Comparison of ENCODE assay signal across 8 mouse cellular contexts in the genomic region with DNA sequence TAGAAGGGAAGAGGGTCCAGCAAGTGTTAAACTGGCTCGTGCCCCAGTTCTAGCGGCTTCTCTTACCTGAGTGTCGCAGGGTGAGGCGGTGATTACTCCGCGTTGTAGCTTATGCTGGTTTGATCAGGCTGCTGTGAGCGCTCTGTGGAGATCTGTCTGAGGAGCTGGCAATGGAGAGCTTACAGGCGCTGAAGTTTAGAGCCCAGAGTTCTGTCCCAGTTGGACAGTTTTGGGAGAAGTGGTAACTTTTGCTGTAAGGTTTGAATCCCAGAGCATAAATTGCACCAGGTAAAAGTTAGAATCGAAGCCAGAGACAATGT. TPM values are rescaled to one million over a fixed set of nuclear protein-coding genes. Genes with fewer than 3 reads are reported as not detected.
DNase-seq lines count a peak whose midpoint lies in the region; ATAC-seq and TF ChIP-seq lines count a peak whose summit lies in the region.

No protein-coding gene starts in this region.

- no peak for ATAC-seq in liver, embryonic 12.5 days

- peaks cover 11% of the 10 kb centered on the region for H3K4me1 ChIP-seq in heart, adult 2 months (ENCODE audit: control insufficient read depth, insufficient read depth, low read length)
- peaks cover 22% of the 10 kb centered on the region for H3K4me1 ChIP-seq in thymus, adult 2 months (replicated peaks; ENCODE audit: control insufficient read depth, insufficient read depth, low read length)
- H3K4me1 ChIP-seq in liver, embryonic 12.5 days, result peaks cover 32% of the 10 kb centered on the region

- peak overlapping the region; percentile 95 for H3K27ac ChIP-seq in heart, adult 2 months
- peak overlapping the region; percentile 84 for H3K27ac ChIP-seq in thymus, adult 2 months (ENCODE audit: control insufficient read depth, insufficient read depth, low read length)
- peak overlapping the region; percentile 85 for H3K27ac ChIP-seq in liver, embryonic 12.5 days

- no peak for DNase-seq in heart, adult 2 months
- DNase-seq in heart, adult 8-10 months (ENCODE audit: low spot score), result no peak
- DNase-seq in thymus, adult 2 months, result no peak
- no peak for DNase-seq in thymus, postnatal 10 days (ENCODE audit: low spot score in 2 of 2)
- no peak for DNase-seq in adrenal gland, adult 18-20 months (ENCODE audit: low spot score in 2 of 2)
- no peak for DNase-seq in layer of hippocampus, postnatal 25 days (ENCODE audit: extremely low spot score in 1 of 2, low spot score in 1 of 2)
- no peak for DNase-seq in kidney, adult 18-20 months

- no peak for TF ChIP-seq CTCF in heart, adult 2 months (IDR thresholded peaks at IDR 0.05)
- no peak for TF ChIP-seq CTCF in thymus, adult 2 months (IDR thresholded peaks at IDR 0.05; ENCODE audit: borderline replicate concordance, control insufficient read depth, extremely low read depth, insufficient read depth, low read length, poor library complexity)

- H3K4me3 ChIP-seq in heart, adult 2 months, result peak overlapping the region; percentile 87
- peak overlapping the region; percentile 46 for H3K4me3 ChIP-seq in thymus, adult 2 months (ENCODE audit: control insufficient read depth, insufficient read depth, low read length)
- H3K4me3 ChIP-seq in liver, embryonic 12.5 days, result peak overlapping the region; percentile 79

- 12% methylated on average over 9 of the region's 9 CpGs for WGBS in heart, adult 2 months
- WGBS in thymus, adult 2 months, result 13% methylated on average over 9 of the region's 9 CpGs
- 10% methylated on average over 9 of the region's 9 CpGs for WGBS in liver, embryonic 12.5 days (ENCODE audit: insufficient replicate concordance)

- H3K4me2 ChIP-seq in liver, embryonic 12.5 days, result peak overlapping the region; percentile 90

- no peaks in the 10 kb centered on the region for H3K27me3 ChIP-seq in heart, adult 2 months (ENCODE audit: control insufficient read depth, insufficient read depth, low read length)
- H3K27me3 ChIP-seq in thymus, adult 2 months (ENCODE audit: control insufficient read depth, insufficient read depth, low read length), result no peaks in the 10 kb centered on the region
- no peaks in the 10 kb centered on the region for H3K27me3 ChIP-seq in liver, embryonic 12.5 days (replicated peaks)

- TF ChIP-seq EP300 in heart, adult 2 months (IDR thresholded peaks at IDR 0.05; ENCODE audit: insufficient read depth, low read depth, low read length), result no peak

- intact Hi-C loops in heart, adult 2 months (cut with DNase I), result loop anchor here (1.0 kb wide), 1 partner anchor 43 kb away; the partner anchor contains the start of gene Diexf

- no peak for TF ChIP-seq POLR2A in heart, adult 2 months (IDR thresholded peaks at IDR 0.05; ENCODE audit: insufficient read depth, low read depth, low read length)
- TF ChIP-seq POLR2A in thymus, adult 2 months (IDR thresholded peaks at IDR 0.05; ENCODE audit: control insufficient read depth, extremely low read depth, insufficient read depth, low read length, poor library complexity), result no peak

- no peaks in the 10 kb centered on the region for H3K36me3 ChIP-seq in heart, adult 2 months (ENCODE audit: control insufficient read depth, insufficient read depth, low read length)
- peaks cover 7% of the 10 kb centered on the region for H3K36me3 ChIP-seq in thymus, adult 2 months (ENCODE audit: control insufficient read depth, insufficient read depth, low read length)
- H3K36me3 ChIP-seq in liver, embryonic 12.5 days, result no peaks in the 10 kb centered on the region

- H3K9ac ChIP-seq in heart, adult 2 months (ENCODE audit: low read depth, low read length), result peak overlapping the region; percentile 96
- H3K9ac ChIP-seq in liver, embryonic 12.5 days, result peak overlapping the region; percentile 84

- H3K9me3 ChIP-seq in liver, embryonic 12.5 days (replicated peaks), result no peaks in the 10 kb centered on the region

- H3K79me2 ChIP-seq in heart, adult 2 months (replicated peaks; ENCODE audit: control insufficient read depth, insufficient read depth, low read length), result no peaks in the 10 kb centered on the region

RNA-seq across cellular contexts. Expression of gene A130010J15Rik, which starts 5.9 kb away (rescaled TPM):
- 1 to 10 TPM; 3.3 to 3.5 TPM for total RNA-seq in heart, adult 2 months (2021)
- polyA plus RNA-seq in heart, adult 2 months (2012; rRNA removed), result 2.7 and 5.1 TPM in 2 replicates
- total RNA-seq in heart, adult 8-10 months (2022), result 1 to 10 TPM; 3.9 to 5.5 (median 4.8) TPM
- 6.8 and 7.2 TPM in 2 replicates for polyA plus RNA-seq in thymus, adult 2 months (2012; rRNA removed)
- 6.9 and 7.7 TPM in 2 replicates for polyA plus RNA-seq in liver, embryonic 12.5 days (2016; fragmentation: Nextera tagmentation; extraction: Ambion mirVana)
- 1 to 10 TPM; 1.2 to 3.2 TPM for total RNA-seq in adrenal gland, adult 18-20 months (2021)
- total RNA-seq in layer of hippocampus, postnatal 25 days (2021), result 1 to 10 TPM; 4.3 to 4.6 TPM

RNA-seq across cellular contexts. Expression of gene Irf6, which starts 20.9 kb away (rescaled TPM):
- 1 to 10 TPM; 1.9 to 2.1 TPM for total RNA-seq in heart, adult 2 months (2021)
- polyA plus RNA-seq in heart, adult 2 months (2012; rRNA removed), result 2.5 and 3.6 TPM in 2 replicates
- 1 to 10 TPM; 1.2 to 2.7 (median 1.8) TPM for total RNA-seq in heart, adult 8-10 months (2022)
- 18.6 and 26.5 TPM in 2 replicates for polyA plus RNA-seq in thymus, adult 2 months (2012; rRNA removed)
- polyA plus RNA-seq in liver, embryonic 12.5 days (2016; fragmentation: Nextera tagmentation; extraction: Ambion mirVana), result 2.6 and 2.8 TPM in 2 replicates
- 1 to 10 TPM in 1 of 2 experiments, under 1 TPM in 1; 0.33 to 1.2 TPM for total RNA-seq in adrenal gland, adult 18-20 months (2021)
- 1 to 10 TPM in 1 of 2 experiments, under 1 TPM in 1; 0.49 to 1.1 TPM for total RNA-seq in layer of hippocampus, postnatal 25 days (2021)

RNA-seq across cellular contexts. Expression of gene Traf3ip3, which starts 27.7 kb away (rescaled TPM):
- 1 to 10 TPM in 1 of 2 experiments, under 1 TPM in 1; 0.94 to 2.7 TPM for total RNA-seq in heart, adult 2 months (2021)
- 1.9 and 2.2 TPM in 2 replicates for polyA plus RNA-seq in heart, adult 2 months (2012; rRNA removed)
- total RNA-seq in heart, adult 8-10 months (2022), result 1 to 10 TPM in 2 of 4 experiments, under 1 TPM in 2; 0.63 to 1.3 (median 0.96) TPM
- polyA plus RNA-seq in thymus, adult 2 months (2012; rRNA removed), result 128 and 142 TPM in 2 replicates
- polyA plus RNA-seq in liver, embryonic 12.5 days (2016; fragmentation: Nextera tagmentation; extraction: Ambion mirVana), result 7.0 and 8.6 TPM in 2 replicates
- total RNA-seq in adrenal gland, adult 18-20 months (2021), result 1 to 10 TPM; 1.0 to 2.5 TPM
- 1 to 10 TPM in 1 of 2 experiments, under 1 TPM in 1; 0.89 to 1.9 TPM for total RNA-seq in layer of hippocampus, postnatal 25 days (2021)

RNA-seq across cellular contexts. Expression of gene Lamb3, which starts 33.7 kb away (rescaled TPM):
- total RNA-seq in heart, adult 2 months (2021), result 10 to 100 TPM; 11.4 to 11.9 TPM
- 9.2 and 11.1 TPM in 2 replicates for polyA plus RNA-seq in heart, adult 2 months (2012; rRNA removed)
- total RNA-seq in heart, adult 8-10 months (2022), result 10 to 100 TPM; 10.7 to 16.0 (median 11.5) TPM
- 27.2 and 27.8 TPM in 2 replicates for polyA plus RNA-seq in thymus, adult 2 months (2012; rRNA removed)
- polyA plus RNA-seq in liver, embryonic 12.5 days (2016; fragmentation: Nextera tagmentation; extraction: Ambion mirVana), result 0.04 and 0.25 TPM in 2 replicates
- total RNA-seq in adrenal gland, adult 18-20 months (2021), result 1 to 10 TPM in 1 of 2 experiments, under 1 TPM in 1; 0.86 to 1.5 TPM
- total RNA-seq in layer of hippocampus, postnatal 25 days (2021), result under 1 TPM; 0.76 to 0.80 TPM

RNA-seq across cellular contexts. Expression of gene Diexf, which starts 43.7 kb away (rescaled TPM):
- total RNA-seq in heart, adult 2 months (2021), result 10 to 100 TPM in 1 of 2 experiments, 1 to 10 TPM in 1; 7.8 to 10.2 TPM
- polyA plus RNA-seq in heart, adult 2 months (2012; rRNA removed), result 7.3 and 17.5 TPM in 2 replicates
- total RNA-seq in heart, adult 8-10 months (2022), result 1 to 10 TPM; 7.4 to 9.8 (median 9.0) TPM
- 67.4 and 76.9 TPM in 2 replicates for polyA plus RNA-seq in thymus, adult 2 months (2012; rRNA removed)
- 4.4 and 5.4 TPM in 2 replicates for polyA plus RNA-seq in liver, embryonic 12.5 days (2016; fragmentation: Nextera tagmentation; extraction: Ambion mirVana)
- 10 to 100 TPM; 14.6 to 18.6 TPM for total RNA-seq in adrenal gland, adult 18-20 months (2021)
- total RNA-seq in layer of hippocampus, postnatal 25 days (2021), result 10 to 100 TPM; 22.4 to 26.1 TPM
